Mouse (Mus musculus) adrenal gland, adult 2 months (tissue): ENCODE measurements around the gene Ptger1. TPM values are rescaled to one million over a fixed set of nuclear protein-coding genes. Genes with fewer than 3 reads are reported as not detected.
A peak's percentile ranks its signal among the peaks of the same experiment; 100 is the strongest.

Experiments
- DNase-seq: peaks from one replicate; pipeline ENCODE4 v3.0.0; 2021
- long read RNA-seq: library from polyadenylated mRNA; stranded (forward); transcript quantifications from one replicate; pipeline ENCODE4 v2.0.0, GENCODE M21; 2021
- polyA plus RNA-seq: library from polyadenylated mRNA; depleted of rRNA; stranded (reverse); fragments of >200 nt; gene quantifications from 2 replicates; pipeline ENCODE4 v1.2.3, GENCODE M21; 2012; rRNA removed
- total RNA-seq, 2 experiments: library from RNA; stranded (reverse); gene quantifications; 2 replicates each; pipeline ENCODE4 v1.2.3; 2021

Gene Ptger1
- 1 to 10 TPM in 1 of 2 experiments, under 1 TPM in 1; 0.76 to 1.1 TPM for total RNA-seq
- polyA plus RNA-seq = 2.1 and 2.8 TPM in 2 replicates
- long read RNA-seq, partial matches to known transcripts = 0 of 1 reads
- long read RNA-seq, other reads (novel, unspliced or antisense) = 1 of 1 reads

DNA sequence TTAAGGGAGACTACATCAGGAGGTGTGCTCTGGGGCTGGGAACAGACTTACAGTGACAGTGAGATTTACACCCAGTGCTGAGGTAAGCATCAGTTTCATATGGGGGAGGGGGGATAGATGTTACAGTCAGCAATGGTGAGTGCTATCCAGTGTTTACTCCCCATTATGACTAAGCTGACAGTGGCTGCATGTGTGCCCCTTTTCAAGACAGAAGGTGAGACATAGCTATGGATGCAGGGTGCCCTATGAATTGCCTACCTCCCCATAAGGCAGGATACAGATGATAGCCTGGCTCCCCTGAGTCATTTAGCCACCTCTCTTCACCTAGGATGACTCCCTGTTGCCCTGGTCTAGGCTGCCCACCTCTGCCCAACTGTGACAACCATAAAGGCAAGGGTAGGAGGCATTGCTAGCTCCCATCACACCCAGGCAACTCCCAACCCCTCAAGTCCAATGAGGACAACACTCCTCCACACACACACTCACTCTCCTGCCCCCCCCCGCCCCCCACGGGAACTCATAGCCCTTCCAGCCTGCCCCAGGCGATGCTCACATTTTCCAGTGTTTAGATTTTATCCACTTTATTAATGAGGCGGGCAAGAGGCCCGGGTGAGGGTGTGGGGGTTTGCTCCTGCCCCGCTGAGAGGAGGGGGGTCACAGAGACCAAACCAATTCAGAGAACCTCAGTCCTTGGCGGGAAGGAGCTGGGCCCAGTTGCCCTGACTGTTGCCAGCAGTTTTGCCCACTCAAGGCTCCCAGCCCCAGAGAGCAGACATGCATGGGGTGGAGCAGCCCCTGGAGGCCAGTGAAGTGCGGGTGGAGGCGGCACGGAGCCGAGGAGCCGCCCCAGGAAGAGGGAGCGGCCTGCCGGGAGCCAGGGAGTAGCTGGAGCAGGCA is at the start of gene Ptger1:
Ptger1 (plus strand) TSS at position 710 of the 897 bp plus-strand sequence.
- DNase-seq = peak; percentile 71

- DNase-seq = no peak
Measured at GRCm38 (mm10) chr8:83617111-83617510, 49.4 kb upstream of the Ptger1 start.

DNA sequence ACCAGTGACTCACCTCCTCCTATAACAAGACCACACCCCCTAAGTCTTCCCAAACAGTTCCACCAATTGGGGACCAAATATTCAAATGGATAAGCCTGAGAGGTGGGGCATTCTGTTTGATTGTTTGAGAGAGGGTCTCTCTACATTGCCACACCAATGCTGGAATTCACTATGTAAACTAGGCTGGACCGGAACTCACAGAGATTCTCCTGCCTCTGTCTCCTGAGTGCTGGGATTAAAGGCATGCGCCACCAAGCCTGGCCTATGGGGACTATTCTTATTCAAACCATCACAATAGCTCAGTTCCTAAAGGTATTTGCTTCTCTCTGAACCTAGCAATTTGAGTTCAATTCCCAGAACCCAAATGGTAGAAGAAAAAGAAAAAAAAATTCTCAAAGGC is 47.9 kb upstream of the Ptger1 start:
- no peak for DNase-seq

DNA sequence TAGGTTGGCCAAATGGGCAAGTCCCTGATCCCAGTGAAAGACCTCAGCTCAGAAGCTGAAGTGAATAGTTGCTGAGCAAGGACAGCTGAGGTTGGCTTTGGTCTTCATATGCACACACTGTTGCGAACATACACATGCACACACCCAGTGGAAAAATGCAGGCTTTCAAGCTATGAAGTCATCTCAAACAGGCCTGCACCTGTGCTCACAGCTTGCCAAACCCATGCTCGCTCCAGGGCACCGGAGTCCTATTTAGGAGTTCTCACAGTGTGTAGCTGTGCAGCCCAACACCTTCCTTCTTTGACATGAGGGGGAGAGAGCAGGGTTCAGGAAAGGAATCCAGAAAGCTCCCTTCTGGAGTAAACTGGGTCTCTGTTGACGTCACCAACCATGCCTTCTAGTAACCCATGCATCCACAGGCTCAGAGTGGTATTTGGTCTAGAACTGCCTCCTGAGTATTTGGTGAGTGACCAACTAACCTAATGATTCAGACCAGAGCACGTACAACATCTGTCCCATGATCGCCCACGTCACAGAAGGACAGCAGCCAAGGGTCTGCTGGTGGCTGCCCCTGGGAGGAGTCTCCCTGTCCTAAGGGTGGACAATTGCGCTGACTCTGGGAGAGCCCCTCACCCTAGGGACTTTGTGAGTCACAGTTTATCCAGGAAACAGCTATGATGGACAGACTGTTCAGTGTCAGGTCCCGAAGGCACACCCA is 46.8 kb upstream of the Ptger1 start:
- no peak for DNase-seq

GRCm38 (mm10) chr8:83621691-83622388 is 44.6 kb upstream of the Ptger1 start:
- DNase-seq = no peak

DNA sequence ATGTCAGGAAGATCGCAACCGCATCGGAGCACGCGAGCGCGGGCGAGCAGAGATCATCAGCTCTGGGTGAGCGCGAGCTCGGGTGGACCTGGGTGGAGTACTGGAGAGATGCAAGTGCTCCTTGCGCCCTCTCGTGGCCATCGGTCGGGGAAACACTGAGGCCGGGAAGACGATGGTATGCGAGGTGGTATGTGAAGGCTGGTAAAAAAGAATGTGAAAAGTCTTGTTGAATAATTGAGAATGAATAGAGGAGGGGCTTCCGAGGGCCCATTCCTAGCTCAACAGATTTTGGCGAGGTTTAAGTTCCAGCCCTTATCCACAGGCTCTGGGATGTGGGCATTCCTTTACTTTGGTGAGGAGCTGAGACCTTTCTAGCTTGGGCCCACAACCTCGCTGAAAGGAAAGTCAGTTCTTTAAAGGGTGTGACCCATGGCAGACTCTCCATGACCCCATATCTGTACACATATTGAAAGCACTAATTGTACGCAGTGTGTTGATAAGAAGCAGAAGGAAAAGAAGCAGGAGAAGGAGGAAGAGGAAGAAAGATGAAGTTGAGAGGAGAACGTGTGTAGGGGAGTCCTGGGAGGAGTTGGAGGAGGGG is 44.0 kb upstream of the Ptger1 start:
- peak; percentile 85 for DNase-seq

DNA sequence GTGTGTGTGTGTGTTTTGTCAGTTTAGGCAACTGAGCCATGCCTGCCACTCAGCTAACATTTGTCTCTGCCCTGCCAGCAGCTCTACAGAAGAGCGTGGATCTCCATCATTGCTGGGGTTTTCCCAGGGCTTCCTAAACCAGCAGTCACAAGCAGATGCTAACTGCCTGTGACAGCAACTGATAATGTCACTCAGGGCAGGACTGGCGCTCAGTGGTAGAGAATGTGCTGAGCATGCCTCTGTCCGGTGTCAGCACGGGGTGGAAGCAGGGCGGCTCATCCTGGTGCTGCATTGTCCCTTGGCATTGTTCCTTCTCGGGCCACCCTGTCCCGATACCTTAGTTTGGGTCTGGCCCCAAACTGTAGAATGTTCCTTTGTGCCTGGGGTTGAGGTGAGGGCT is 42.9 kb upstream of the Ptger1 start:
- DNase-seq = no peak

DNA sequence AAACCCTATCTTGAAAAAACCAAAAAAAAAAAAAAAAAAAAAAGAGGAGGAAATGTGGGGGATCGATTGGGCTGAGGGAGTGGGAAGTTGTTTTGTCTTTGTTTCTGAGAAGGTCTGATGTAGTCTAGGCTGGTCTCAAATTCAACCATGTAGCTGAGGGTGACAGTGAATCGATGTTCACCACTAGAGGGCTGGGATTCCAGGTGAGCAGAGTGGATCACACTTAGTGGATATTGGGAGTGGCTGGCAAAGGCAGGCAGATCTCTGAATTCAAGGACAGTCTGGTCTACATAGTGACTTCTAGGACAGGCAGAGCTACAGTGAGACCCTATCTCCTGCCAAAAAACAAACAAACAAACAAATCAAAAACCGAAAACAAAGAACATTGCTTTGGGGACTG is 41.7 kb upstream of the Ptger1 start:
- DNase-seq = peak; percentile 40

- DNase-seq = no peak
Measured at GRCm38 (mm10) chr8:83625676-83626299, 40.7 kb upstream of the Ptger1 start.

- no peak for DNase-seq
Measured at GRCm38 (mm10) chr8:83632083-83632707, 34.3 kb upstream of the Ptger1 start.

DNA sequence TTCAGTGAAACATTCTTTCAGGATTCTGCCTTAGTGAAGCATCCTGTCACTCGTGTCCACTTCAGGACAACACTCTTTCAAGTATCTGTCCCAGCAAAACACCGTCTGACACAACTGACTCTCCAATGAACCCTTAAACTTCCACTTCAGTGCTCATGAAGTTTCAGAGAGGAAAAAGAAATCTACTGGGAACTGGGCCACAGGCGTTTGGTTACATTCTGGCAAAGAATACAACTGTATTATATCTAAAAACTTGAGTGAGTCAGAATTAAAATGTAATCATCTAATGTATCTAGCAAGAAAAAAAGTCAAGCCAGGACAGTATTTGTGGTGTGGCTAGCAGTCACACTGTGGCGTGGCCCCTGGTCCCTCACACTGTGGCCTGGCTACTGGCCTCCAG is 27.6 kb upstream of the Ptger1 start:
- no peak for DNase-seq

- DNase-seq = no peak
Measured at GRCm38 (mm10) chr8:83639649-83640048, 26.8 kb upstream of the Ptger1 start.

DNA sequence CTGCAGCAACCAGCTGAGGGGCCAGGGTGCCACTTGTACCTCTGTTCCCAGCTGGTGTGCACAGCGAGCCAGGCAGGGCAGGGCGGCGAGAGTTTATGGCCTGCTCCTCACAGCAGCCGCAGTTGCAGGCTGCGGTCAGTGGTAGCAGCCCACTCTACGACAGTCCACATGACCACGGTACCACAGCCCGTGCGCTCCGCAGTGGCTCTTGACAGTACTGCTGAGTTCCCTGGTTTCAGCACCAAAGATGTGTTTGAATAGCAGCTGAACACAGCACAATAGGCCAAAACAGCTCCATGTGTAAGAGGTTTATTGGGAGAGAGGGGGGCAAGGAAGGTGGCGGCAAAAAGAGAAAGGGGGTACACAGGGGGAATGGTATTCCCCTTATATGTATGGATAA is 19.0 kb upstream of the Ptger1 start:
- DNase-seq = no peak

DNA sequence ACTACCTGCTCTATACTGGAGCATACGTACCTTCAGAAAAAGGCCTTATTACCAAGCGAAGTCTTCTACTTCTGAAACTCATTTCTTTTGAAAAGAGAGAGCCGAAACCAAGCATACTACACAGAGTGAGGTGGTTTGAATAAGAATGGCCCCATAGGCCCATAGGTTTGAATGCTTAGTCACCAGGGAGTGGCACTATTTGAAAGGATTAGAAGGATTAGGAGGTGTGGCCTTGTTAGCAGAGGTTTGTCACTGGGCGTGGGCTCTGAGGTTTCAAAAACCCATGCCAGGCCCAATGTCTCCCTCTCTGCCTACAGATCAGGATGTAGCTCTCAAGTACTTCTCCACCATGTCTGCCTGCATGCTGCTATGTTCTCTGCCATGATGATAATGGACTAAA is 18.4 kb upstream of the Ptger1 start:
- DNase-seq = no peak

GRCm38 (mm10) chr8:83649699-83650098 is 16.8 kb upstream of the Ptger1 start:
- DNase-seq = no peak

GRCm38 (mm10) chr8:83652030-83652743 is 14.3 kb upstream of the Ptger1 start, which contains the start of gene Gipc1:
Gipc1 (plus strand) TSS chr8:83652677.
- DNase-seq = peak; percentile 98

DNA sequence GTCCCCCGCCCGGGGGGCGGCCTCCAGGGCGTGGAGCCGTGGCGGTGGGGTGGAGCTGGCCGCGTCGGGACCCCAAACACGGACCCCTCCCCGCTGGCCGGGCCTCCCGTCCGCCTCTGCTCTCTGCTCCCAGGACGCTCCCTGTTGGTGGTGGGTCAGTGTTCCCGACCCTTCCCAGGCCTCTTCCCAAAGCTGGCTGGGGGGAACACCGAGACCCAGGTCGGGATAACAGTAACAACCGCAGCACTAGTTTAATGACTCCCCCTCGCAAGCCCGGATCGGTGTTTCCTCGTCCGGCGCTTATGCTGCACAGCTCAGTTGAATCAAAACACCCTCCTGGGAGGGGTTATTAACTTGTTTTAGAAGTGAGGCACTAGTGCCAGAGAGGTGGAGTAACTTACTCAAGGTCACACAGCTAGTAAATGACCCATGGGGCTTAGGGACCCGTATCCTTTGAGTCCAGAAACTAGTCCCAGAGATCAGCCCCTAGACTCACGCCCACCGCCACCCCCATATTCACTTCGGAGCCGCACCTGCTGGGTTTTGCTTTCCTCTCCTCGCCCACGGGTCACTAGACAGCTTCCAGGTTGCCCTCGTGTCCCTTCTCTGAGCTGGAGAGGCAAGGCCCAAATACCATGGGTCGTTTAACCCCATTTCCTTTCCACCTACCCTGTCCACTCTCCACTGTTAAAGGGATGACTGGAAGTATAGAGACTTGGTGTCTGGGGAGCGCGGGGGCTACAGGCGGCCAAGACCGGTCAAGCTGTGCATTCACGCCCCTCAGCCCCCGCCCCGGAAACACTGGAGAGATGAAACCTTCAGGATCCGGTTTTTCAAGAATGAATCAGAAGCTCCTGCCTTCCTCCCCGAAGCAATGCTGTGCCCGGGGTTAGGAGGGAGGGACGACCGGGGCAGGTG is 13.5 kb upstream of the Ptger1 start:
- peak; percentile 30 for DNase-seq

DNA sequence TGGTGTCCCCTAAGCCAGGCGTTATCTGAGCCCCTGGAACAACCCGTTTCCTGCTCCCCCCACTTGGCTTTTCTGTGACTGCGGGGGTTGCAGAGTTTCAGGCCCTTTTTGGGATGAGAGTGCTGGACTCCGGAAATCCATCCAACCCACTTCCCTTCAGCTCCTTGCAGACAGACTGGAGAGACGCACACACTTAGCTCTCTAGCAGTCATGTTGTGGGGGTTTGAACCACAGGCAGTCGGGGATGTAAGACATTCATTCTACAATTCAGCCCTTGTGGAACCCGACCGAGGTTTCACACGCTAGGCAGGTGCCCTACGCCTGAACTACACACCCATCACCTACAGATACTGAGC is 12.8 kb upstream of the Ptger1 start:
- no peak for DNase-seq

DNA sequence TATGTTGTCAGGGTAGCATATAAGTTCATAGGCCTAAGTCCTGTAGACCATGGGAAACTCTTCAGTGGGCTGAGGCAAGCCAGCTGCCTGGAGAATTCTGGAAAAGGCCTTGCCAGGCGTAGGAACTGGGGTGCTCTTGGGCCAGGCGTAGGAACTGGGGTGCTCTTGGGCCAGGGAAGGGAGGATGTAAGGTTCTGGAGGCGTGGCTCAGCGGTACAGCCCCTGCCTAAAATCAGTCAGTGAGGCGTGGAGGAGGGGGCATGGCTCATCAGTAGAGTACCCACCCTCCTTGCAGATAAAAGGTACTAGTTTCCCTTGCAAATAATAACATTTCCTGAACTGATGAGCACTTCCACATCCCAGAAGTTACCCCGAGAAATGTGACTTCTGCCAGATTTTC is 11.8 kb upstream of the Ptger1 start:
- DNase-seq = no peak
